Mouse (Mus musculus): ENCODE measurements at regions not wholly inside any gene's neighbourhood (a gene's known extent, or its start where the extent isn't known, plus 50 kb on each side); places are given as distances from the start of the nearest gene placed in this dataset.
A peak's percentile ranks its signal among the peaks of the same experiment; 100 is the strongest.

GRCm38 (mm10) chr2:56997500-56997899 lies 126.3 kb downstream of the Nr4a2 start:
- DNase-seq (ENCODE audit: low spot score in 2 of 2) = peak in 1 of 2 experiments; percentile 5

- no peak for DNase-seq (ENCODE audit: low spot score in 2 of 2)
These were observed 131.0 kb downstream of the Nr4a2 start for GRCm38 (mm10) chr2:56992851-56993250.

- no peak for DNase-seq (ENCODE audit: low spot score in 2 of 2)
These were observed 132.0 kb downstream of the Nr4a2 start for GRCm38 (mm10) chr2:56991821-56992220.

- no peak for DNase-seq (ENCODE audit: low spot score in 2 of 2)
These were observed 133.0 kb downstream of the Nr4a2 start for GRCm38 (mm10) chr2:56990768-56991167.

- no peak for DNase-seq (ENCODE audit: low spot score in 2 of 2)
These were observed 140.6 kb downstream of the Nr4a2 start for GRCm38 (mm10) chr2:56983167-56983566.

GRCm38 (mm10) chr2:56980601-56981000 lies 143.2 kb downstream of the Nr4a2 start:
- no peak for DNase-seq (ENCODE audit: low spot score in 2 of 2)

GRCm38 (mm10) chr2:56975680-56976079 lies 148.1 kb downstream of the Nr4a2 start:
- DNase-seq (ENCODE audit: low spot score in 2 of 2) = no peak

- DNase-seq (ENCODE audit: low spot score in 2 of 2) = no peak
These were observed 159.7 kb downstream of the Nr4a2 start for GRCm38 (mm10) chr2:56963937-56964695.

- no peak for DNase-seq (ENCODE audit: low spot score in 2 of 2)
These were observed 164.1 kb downstream of the Nr4a2 start for GRCm38 (mm10) chr2:56959695-56960094.

- DNase-seq (ENCODE audit: low spot score in 2 of 2) = no peak
These were observed 170.5 kb downstream of the Nr4a2 start for GRCm38 (mm10) chr2:56953337-56953736.

GRCm38 (mm10) chr2:56912531-56912930 lies 211.3 kb downstream of the Nr4a2 start:
- DNase-seq (ENCODE audit: low spot score in 2 of 2) = no peak

- no peak for DNase-seq (ENCODE audit: low spot score in 2 of 2)
These were observed 214.5 kb downstream of the Nr4a2 start for GRCm38 (mm10) chr2:56909096-56909865.

GRCm38 (mm10) chr2:56885181-56885580 lies 238.6 kb downstream of the Nr4a2 start:
- no peak for DNase-seq (ENCODE audit: low spot score in 2 of 2)

GRCm38 (mm10) chr2:56860776-56861175 lies 263.0 kb downstream of the Nr4a2 start:
- DNase-seq (ENCODE audit: low spot score in 2 of 2) = no peak

GRCm38 (mm10) chr2:56820551-56820950 lies 303.3 kb downstream of the Nr4a2 start:
- no peak for DNase-seq (ENCODE audit: low spot score in 2 of 2)

- DNase-seq (ENCODE audit: low spot score in 2 of 2) = no peak
These were observed 339.0 kb downstream of the Nr4a2 start for GRCm38 (mm10) chr2:56784808-56785207.
